Mouse (Mus musculus) lung, postnatal 10 days (tissue): ENCODE measurements around the gene Nlrc3.
"Not testable (repeated sequence)": the region's sequence is repeated elsewhere in the genome, so short reads cannot be mapped to it uniquely, and the experiment has no call there.

Experiments used
- DNase-seq: peaks from one replicate; pipeline ENCODE4 v3.0.0; 2021

The Nlrc3 gene

DNA sequence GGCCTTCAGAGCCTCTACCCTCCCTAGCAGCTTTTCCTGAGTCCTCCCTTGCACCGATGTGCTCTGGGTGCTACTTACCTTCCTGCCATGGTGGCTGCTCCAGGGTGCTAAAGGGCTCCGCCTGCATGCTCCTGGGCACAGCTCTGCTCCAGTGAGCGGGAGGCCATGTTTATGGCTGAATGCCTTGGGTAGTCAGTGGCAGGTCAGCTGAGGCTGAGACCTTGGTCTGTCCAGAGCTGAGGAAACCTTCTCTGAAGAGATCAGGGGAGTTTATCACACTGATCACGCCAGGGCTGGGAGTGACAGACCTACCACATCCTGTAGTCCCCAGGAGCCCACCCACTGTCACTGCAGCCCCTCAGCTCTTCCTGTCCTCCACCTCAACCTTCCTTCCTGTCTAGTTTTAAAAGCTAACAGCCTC, at the start of gene Nlrc3:
Gene Nlrc3, minus strand, starts transcription at position 382 of the 421 bp plus-strand sequence.
- peak; percentile 12 for DNase-seq

DNA sequence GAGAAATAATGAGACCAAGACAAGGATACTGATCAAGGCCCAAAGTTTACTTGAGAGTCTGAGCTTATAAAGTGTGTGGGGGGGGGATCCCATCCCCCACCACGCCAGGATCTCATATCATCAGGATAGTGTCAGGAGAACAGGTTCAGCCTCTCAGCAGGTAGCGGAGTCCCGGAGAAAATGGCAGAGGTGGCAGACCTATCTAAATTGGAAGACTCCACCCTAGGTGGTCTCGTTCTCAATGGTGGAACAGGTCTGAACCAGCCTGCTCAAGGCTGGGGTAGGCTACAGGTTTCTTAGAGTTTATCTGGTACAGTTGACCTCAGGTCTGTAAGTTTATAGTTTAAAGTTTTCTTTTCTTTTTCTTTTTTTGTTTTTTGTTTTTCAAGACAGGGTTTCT, 46.3 kb upstream of the Nlrc3 start:
- DNase-seq = no peak

DNA sequence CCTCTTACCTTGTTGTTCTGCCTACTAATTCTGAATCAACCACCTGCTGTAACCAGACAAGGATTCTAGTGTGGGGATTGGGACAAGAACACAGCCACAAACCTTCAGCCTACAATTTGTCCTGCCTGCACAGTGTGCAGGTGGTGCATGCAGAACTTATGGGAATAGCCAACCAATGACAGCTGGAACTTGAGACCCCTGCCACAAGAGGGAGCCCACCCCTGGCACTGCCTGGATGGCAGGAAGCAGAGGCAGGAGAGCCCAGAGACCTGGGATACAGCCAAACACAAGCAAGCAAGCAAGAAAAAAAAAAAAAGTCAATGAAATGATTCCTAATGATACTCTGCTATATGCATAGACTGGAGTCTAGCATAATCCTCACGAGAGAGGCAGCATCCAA, 44.8 kb upstream of the Nlrc3 start:
- DNase-seq = no peak

DNA sequence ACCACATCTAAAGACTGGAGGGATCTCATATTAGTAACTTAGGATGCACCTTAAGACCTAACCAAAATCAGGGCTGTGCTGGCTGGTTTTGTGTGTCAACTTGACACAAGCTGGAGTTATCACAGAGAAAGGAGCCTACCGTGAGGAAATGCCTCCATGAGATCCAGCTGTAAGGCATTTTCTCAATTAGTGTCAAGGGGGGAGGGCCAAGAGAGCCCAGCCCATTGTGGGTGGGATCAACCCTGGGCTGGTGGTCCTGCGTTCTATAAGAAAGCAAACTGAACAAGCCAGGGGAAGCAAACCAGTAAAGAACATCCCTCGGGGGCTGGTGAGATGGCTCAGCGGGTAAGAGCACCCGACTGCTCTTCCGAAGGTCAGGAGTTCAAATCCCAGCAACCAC, 41.0 kb upstream of the Nlrc3 start:
- DNase-seq = not testable (repeated sequence)

DNA sequence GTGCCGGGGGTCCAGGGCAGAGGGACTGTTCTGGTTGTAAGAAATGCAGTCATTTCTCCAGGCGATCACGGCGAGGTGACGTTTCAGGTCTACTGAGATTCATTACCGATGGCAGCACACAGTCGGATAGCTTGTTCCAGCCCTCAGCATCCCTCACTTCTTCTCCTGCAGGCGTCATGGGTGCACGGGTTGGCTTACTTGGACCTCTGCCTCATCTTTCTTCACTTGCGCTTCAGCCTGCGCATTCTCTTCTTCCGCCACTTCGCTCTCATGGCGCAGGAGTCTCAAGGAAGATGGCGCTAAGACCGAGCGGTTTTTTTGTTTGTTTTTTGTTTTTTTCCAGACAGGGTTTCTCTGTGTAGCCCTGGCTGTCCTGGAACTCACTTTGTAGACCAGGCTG, 40.4 kb upstream of the Nlrc3 start:
- not testable (repeated sequence) for DNase-seq

DNA sequence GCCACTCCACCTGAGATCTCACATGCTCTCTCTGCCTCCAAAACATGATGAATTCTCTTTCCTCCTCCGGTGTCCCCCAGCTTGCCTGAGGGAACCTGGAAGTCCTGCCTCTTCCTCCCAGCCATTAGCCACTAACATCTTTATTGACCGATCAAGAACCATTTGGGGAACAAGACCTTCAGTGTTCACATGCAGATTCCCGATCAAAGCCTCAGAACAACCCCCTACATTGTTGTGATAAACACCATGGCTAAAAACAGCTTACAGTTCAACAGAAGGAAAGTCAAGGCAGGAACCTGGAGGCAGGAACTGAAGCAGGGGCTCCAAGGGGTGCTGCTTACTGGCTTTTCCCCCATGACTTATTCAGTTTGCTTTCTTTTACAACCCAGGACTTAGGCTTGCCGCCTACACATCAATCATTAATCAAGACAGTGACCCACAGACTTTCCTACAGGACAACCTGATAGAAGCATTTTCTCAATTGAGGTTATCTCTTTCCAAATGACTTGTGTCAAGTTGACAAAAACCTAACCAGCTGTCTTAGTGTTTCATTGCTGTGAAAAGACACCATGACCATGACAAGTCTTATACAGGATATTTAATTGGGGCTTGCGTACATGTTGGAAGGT, 37.7 kb upstream of the Nlrc3 start:
- no peak for DNase-seq

DNA sequence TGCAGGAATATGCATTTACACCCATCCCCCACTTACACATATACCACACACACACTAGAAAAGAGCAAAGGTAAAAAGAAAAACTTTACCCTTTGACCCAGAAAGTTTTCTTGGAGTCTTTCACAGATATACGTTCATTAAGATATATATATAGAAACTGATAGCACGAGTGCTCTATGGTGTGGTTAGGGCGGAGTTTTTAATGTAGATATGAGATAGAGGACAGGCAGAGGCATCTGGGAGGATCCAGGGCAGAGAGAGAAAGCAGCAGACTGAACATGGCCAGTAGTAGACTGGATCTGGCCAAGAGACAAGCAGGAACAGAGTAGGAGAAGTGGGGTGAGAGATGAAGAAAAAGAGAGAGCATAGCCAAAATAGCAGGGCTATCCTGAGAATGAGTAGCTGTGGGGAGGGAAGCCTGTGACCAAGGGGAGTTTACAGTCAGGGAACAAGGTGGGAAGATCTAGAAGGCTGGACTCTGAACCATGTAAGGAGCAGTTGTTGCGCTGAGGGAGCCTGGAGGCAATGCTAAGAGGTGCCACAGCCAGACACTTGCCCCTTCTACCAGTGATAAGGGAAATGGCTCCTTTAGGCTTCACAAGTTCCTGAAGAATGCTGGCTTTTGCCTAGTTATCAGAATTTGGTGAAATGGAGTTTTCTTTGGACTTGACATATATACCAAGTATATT, 36.6 kb upstream of the Nlrc3 start:
- DNase-seq = no peak

DNA sequence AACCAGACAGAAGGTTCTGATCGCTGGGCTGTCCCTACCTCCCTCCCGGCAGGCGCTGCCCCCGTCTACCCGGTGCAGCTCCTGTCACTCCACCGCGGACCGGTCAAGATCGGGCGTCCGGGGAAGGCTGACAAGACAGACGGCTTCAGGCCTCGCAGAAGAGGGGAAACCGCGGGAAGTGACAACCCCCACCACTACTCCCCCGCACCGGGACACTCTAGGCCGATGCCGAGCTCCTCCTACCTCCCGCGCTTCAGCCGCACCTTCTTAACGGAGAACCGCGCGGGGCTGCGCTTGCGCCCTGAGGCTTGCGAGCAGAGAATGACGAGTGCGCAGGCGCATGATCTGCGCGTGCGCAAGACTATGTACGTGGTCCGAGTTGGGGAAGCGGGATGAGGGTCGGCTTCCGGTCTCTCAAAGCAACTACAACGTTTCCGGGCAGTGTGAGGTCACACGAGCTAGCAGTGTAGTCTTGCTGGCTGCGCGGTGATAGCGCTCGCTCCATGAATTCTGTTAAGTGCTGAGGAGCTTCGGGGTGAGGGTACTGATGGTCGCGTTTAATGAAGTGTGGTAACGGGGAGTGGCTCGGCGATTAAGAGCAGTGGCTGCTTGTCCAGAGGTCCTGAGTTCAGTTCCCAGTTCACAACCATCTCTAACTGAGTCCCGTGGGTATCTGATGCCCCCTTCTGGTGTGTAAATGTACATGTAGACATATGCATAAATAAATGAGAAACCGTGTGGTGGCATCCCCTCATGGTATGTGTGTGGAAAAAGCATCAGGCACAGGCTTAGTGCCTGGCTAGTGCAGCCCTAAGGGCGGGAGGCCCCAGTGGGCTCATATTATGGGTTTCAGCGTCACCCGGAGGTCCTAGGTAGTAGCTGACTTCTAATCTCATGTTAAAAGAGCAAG, 27.3 kb upstream of the Nlrc3 start, which contains the start of gene Slx4:
Gene Slx4, minus strand, starts transcription at position 282 of the 910 bp plus-strand sequence.
- DNase-seq = peak; percentile 96

DNA sequence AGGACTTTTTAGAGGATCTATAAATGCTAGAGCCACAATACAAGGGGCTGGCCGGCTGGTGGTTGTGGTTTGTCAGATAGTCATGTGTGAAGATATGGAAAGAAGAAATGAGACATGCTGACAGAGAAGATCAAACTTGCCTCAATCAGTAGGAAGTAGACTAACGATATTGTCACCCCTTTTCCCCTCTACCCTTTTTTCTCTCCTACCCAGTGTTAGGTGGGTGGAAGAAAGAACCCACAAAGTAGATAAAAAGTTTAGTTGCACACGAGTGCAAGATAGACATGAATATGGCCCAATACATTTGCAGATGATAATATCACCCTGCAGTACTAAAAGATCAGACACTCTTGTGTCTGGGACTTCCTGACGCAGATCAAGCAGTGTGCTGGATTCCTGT, 12.0 kb upstream of the Nlrc3 start:
- no peak for DNase-seq

DNA sequence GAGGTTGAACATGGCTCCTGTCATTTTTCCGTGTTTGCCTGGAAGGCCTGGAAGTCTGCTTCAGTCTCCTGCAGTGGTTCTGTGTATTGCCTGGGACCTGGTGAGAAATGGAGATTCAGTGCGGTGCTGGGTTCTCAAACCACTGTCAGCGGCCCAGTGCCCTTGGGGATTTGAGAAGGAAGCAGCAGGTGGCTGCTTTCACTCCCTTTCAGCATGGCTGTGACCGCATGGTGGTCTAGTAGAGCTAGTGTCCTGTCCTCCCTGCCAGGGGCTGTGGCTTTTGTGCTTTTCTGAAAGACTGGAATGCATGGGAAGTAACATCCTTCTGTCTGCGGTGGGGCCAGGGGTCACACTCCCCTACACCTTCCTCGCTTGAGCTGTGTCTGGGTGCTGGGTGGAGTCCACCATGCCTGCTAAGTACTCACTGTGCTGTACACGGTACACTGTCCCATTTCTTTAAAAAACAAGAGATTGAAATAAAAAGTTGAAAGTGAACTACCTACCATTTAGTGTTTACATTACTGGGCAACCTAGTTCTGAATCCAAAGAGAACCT, 6.8 kb upstream of the Nlrc3 start:
- DNase-seq = no peak

DNA sequence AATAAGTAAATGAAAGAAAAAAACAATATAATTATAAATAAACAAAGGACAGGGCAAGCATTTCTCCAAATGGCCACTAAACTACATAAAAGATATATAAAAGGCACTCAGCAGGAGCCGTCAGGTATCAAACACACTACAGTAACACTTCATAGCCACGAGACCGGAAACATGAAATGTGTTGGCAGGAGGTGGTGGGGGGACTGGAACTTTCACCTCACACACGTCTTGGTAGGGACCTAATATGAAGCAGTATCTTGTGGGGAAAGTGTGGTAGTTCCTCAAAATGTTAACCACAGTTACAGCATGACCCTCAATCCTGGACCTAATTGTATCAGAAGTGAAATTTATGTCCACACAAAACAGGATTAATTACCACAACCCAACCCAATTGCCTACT, 5.7 kb upstream of the Nlrc3 start:
- no peak for DNase-seq

DNA sequence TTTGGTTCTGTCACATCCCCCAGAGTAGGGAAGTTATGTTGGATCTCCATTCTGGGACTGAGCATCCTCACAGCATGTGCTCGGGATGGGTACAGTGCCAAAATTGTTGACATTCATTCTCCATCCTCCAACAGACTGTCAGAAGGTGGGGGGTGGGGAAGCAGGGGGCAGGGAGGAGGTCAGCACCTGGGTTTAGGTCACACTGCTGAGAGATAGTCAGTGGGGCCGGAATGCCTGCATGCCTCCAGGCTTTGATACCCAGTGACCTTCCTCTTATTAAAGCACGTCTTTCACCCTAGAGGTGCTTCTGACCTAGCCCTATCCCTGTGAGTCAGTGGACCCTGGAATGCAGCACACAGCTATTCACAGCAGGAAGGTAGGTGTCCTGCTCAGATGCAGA, 280 bp upstream of the Nlrc3 start:
- no peak for DNase-seq

DNA sequence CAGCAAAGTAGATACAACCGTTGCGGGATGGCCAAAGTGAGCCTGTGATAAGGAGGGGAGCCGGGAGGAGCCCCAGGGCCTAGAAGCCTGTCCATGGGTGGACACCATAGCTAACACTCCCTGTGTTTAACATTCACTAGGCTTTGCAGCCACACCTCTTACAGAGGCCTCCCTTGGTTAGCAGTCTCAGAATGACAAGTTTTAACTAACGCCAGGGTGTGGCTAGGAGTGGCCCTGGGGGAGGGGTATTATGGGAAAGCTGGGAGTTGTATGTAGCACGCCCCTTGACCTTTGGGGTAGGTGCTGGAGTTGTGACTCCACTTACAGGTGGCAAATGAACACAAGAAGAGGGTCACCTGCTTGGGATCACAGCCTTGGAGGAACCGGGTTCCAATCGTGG, 774 bp downstream of the Nlrc3 start:
- no peak for DNase-seq

DNA sequence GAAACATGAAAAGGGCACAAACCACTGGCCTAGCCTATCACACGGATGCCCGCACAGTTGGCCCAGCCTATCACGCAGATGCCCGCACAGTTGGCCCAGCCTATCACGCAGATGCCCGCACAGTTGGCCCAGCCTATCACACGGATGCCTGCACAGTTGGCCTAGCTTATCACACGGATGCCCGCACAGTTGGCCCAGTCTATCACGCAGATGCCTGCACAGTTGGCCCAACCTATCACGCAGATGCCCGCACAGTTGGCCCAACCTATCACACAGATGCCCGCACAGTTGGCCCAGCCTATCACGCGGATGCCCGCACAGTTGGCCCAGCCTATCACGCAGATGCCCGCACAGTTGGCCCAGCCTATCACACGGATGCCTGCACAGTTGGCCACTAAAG, 2.0 kb downstream of the Nlrc3 start:
- DNase-seq = not testable (repeated sequence)

DNA sequence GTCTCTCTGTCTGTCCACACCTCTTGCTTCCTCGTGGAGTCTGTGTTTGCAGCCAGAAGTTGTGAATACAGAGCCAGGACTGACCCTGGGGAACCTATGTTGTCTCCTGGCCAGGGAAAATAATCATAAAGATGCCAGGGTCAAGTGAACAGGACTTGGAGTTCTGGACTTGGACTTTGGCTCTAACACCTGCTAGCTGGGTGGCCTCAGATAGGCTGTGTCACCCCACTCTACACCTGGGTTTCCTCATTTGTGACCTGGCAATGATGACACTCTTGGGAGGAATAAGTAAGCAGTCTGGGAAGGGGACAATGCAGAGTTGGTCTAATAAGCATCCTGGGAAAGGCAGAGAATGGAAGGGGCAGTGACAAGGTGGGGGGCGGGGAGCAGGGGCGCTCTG, 10.9 kb downstream of the Nlrc3 start:
- no peak for DNase-seq

DNA sequence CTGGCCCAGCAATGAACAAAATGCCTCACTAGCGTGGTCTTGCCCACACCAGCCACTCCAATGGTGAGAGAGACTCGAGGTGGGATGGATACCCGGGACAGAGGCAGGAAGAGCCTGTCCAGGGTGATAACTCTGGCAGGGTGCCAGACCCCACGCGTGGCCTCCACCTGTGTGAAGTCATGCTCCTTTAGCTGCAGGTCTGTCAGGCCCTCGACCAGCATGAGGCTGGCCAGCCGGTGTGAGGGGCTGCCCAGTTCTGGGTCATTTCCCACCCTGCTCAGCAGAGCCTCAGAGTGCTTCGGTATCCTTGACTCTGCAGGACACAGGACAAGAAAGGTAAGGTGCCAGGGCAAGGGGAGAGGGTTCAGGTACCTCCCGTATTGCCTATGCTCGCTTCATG, 11.4 kb downstream of the Nlrc3 start:
- no peak for DNase-seq

DNA sequence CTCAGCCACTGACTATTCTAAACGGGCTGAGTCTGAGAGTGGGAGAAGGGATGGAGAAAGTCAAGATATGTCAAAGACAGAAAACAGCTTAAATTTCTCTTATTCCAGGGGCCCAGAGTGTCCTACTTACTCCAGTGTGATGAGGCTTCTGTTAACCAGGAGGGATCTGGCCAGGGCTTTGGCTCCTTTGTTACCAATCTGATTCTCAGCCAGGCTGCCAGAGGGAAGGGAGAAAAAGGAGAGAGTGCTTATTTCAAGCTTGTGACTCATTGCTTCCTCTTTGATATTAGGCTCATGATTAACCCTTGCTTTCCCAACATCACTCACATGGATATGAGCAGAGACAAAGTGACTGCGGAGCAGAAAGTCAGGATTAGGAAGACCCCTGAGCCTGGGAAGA, 17.2 kb downstream of the Nlrc3 start:
- peak; percentile 50 for DNase-seq

DNA sequence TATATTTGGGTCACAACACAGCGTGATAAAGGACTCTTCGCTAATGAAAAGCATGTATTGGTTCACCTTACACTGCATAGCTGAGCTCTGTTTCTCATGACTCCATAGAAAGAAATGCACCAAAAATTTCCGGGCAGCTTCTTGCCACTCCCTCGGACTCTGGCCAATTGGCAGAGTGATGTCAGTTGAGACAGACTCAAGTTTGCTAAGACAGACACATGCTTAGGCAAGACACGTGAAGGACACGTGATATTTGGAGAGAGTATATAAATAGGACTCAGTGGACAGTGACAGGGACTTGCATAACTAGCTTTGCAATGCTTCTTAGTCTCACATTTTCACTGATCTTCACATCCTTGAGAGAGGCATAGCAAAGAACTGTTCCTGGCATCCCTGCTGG, 20.1 kb downstream of the Nlrc3 start:
- peak; percentile 66 for DNase-seq

DNA sequence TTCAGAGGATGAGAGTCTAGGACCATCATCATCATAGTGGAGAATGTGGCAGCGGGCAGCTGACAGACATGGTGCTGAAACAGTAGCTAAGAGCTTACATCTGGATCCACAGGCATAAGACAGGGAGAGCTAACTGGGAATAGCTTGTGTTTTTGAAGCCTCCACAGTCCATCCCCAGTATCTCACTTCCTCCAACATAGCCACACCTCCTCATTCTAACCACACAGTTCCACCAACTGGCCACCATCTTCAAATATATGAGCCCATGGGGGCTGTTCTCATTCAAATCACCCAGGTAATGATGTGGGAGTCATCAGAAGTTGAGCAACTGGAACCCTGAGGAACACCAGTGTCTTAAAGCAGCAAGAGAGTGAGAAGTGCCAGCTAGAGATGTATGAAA, 25.3 kb downstream of the Nlrc3 start:
- DNase-seq = no peak

DNA sequence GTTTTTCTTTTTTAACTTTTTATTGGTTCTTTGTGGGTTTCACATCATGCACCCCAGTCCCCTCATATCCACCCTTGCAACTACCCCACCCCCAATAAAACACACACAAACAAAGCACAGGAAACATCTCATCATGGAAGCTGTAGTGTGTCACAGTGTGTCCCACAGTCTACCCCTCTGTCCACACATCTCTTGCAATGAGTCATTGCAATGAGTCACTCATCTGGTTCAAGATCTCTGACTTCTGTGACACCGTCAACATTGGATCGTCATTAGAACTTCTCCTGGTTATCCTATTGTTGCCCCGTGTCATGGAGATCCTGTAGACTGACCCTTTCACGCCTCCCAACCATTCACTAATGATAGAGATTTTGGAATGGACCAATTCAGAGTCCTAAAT, 41.7 kb downstream of the Nlrc3 start:
- no peak for DNase-seq

DNA sequence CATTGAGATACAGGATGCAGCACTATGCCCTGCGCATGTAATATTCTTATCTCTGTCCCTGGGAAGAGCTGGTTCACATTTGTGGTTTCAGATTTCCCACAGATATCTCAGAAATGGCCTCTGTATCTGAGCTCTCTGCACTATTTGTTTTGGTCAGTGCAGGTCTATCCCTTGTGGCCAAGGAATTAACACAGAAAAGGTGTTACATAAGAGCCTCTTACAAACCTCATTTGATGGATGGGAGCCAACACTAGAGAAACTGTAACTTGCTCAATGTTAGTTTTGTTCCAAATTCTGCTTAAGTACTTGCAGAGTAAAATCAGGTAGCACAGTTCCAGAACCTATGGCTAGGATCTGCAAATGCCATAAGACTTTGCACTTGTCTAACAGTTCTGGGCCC, 42.3 kb downstream of the Nlrc3 start:
- peak; percentile 30 for DNase-seq

DNA sequence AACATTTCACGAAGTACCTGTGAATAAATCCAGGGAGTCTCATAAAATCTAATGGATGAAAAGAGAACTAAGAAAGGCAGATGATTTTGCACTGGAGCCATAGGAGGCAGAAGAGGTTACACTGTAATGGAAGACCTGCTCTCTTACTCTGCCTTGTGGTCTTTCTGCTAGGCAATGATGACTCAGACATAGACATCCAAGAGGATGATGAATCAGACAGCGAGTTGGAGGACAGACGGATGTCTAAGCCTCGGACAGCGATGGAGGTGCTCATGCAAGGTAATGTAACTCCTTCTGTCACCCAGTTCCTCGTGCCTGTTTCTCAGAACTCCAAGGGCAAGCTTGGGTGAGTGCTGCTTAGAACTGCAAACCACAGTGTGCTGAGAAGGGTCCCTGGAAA, 42.9 kb downstream of the Nlrc3 start:
- no peak for DNase-seq

DNA sequence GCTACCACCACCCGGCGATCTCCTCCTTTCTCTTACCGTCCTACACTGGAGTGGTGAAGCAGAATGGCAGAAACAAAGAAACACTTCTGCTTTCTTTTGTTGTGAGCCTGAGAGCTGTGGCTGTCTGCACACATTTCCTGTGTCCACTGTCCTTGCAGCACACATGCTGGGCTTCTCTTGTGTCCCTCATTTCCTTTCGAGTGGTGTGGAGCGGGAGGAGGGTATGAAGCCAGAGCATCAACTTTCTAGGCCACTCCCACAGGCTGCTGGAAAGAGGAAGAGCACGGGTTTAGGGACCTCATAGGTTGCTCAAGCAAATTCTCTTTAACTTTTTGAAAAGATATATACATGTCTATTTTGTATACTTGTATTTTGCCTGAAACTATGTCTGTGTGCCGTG, 47.3 kb downstream of the Nlrc3 start:
- peak; percentile 28 for DNase-seq

DNA sequence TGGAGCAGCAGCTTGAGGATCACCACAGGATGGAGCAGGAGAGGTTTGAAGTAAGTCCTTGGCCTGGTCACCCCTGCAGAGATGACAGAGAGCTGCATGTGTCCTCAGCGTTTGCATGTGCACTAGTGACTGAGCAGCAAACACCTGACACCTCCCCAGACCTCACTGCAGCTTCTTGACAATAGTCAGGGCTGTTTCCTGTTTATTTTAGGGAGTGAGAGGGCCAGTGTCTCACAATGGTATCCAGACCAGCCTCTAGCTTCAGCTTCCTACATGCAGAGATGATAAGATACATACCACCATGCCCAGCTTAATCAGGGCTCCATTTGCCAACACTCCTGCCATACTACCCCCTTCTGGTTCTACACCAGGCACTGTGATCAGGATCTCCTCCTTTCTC, 47.9 kb downstream of the Nlrc3 start:
- peak; percentile 18 for DNase-seq
